Mouse (Mus musculus): ENCODE measurements around the gene BC049352.

DNA sequence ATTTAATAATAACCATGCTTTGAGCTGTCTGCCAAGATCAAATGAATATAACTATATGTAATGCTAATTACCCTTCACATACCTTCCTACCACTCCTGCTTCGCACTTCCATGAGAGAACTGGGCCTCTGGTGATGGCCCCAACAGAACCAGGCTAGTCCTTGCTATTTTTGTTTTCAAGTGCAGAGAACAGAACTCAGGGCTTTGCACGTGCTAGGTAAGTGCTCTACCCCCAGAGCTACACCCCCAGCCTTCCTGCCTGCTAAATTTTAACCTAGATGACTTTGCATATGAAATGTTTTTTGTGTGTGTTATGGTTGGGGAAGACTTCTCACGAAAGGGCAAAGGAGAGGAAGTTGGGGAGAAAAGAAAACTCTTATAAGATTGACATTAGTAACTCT is 714 bp downstream of the BC049352 start:
- TF ChIP-seq CTCF (IDR thresholded peaks at IDR 0.05; ENCODE audit: borderline replicate concordance, extremely low read depth, insufficient read depth, insufficient read length) (no peak), POLR2A (IDR thresholded peaks at IDR 0.05; ENCODE audit: borderline replicate concordance, extremely low read depth, insufficient read depth, insufficient read length, poor library complexity, severe bottlenecking) (no peak)

Data from brain, embryonic 14.5 days (tissue).